Mouse (Mus musculus) neural tube, embryonic 10.5 days (tissue): ENCODE data around the gene Inka1.

Experiments
- DNase-seq: peaks from one replicate; pipeline ENCODE4 v3.0.0-alpha.2; 2017; ENCODE audit warnings: low spot score; ENCODE audit errors: extremely low spot score

The Inka1 gene

DNA sequence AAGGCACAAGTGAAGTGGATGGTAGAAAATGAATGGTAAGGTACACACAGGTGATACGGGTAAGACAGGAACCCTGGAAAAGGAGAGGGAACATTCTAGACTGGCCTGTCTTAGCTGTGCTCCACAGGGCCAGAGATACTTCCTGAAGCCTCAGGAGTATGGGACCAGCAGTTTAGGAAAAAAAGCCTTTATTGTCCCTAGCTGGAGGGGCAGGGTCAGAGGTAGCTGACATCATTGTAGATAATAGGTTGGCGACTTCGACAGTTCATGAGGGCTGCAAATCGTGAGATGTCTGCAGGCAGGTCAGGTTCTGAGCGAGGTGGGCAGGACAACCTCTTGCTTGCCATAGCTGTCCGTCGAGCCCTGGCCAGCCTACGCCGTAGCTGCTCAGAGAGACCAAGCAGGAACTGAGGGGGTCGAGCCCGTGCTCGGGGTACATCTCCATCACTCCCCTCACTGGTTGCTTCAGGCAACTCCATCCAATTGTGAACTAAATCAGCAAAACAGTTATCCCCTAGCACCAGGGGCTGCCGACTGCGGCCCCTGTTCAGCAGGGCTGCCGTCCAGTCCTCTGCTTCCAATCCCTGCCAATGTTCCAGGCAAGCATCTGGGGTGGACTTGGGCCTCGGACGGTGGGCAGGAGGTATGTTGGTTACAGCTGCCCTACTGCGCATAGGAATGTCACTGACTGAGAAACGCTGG is 1.5 kb downstream of the Inka1 start:
- DNase-seq, result no peak

GRCm38 (mm10) chr9:107983421-107983890 is 2.2 kb downstream of the Inka1 start:
- DNase-seq, result peak; percentile 70

- DNase-seq, result peak; percentile 72
These were observed 2.9 kb downstream of the Inka1 start, which contains the start of gene Gm20661 for GRCm38 (mm10) chr9:107982681-107983346. Gene Gm20661, plus strand, starts transcription at chr9:107983058.

DNA sequence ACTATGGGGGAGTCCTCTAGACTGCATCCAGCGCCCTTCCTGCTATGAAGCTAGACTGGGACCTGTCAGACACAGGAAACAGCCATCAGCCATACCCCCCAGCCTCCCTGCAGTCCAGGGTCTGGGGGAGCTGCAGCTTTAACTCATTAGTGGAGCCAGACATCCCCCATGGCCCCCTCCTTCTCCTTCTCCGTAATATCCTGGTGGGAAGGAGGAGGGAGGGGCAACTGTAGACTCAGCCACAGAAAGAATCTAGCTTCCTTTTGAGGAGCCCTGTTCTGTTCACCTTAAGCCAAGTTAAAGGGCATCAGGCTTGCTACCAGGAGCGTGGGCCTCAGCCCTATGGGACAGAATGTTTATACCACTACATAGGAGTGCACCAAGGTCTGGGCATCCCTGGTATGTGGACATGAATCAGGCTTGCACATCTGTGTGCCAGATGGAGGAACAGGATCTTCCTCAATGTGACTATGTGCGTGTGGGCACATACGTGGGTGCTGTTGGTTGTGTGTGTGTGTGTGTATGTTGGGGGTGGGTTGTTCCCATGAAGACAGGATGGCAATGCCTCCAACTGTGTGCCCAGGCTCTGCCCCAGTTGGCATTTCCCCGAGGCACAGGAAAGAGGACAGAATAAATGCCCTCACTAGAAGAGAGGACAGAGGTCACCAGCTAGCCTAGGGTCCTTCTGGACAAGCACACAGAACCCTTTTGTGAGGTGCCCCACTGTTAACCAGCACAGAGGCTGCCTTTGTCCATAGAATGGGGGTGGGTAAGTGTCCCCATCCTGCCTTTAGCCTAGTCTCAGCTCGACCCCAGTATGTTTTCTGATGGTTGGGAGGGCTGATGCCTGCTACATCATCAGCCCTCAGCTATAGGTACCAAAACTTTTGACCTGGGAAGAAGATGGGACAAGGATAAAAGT is 3.7 kb downstream of the Inka1 start:
- DNase-seq, result peak; percentile 73

DNA sequence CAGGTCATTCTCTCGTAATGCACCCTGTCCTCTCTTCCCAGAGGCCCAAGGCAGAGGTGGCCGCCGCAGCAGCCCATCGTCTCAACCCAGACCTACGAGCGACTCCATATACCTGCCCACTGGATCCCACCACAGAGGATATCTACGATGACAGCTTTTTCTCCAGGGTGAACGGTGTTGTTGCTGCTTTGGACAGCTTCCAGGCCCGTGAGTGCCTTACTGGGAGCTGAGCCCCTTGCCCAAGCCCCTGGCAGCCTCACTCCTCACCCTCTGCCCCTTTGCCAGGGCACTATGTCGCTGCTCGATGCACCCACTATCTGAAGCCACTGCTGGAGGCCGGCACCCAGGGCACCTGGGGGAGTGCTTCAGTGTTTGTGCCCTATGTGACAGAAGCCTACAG is 6.9 kb downstream of the Inka1 start:
- DNase-seq, result no peak

DNA sequence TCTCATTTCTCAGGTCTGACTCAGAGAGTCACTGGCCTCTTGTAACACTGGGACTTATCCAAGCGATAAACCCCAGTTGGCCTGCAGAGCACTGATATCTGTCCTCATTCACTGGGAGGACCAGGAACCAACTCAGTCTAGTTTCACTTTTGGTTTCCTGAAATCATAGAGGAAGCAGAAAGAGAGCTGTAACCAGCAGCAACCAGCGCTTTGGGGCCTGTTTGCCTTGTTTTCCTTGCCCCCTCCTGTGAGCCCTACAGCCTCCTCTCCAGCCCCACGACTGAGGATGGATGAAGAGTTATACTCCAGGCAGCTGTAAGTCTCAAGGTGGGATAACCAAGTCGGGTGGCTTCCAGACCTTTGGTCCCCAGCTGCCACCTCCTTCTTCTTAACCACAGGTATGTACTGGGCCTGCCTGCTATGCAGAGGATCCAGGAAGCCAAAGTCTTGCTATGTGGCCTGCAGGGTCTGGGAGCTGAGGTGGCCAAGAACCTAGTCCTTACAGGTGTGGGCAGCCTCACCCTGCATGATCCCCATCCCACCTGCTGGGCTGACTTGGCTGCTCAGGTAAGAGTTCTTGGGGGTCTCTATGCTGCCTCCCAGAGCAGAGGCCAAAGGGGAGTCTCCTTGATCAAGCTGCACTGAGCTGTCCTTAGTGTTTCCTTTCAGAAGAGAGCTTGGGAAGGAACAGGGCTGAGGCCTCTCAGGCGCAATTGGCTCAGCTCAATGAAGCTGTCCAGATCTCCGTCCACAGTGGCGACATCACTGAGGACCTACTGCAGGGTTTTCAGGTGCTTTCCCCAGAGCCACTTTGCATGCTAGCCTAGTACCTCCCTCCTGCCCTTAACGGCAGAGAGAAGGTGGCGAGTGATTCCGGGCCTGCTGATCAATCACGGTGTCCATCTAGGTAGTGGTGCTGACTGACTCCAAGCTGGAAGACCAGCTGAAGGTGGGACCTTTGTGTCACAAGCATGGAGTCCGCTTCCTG is 10.0 kb downstream of the Inka1 start, which contains the start of gene Uba7:
Gene Uba7 (plus strand): TSS at position 107 of the 988 bp plus-strand sequence.
- DNase-seq, result no peak

GRCm38 (mm10) chr9:107974491-107975171 is 11.0 kb downstream of the Inka1 start:
- DNase-seq, result no peak

GRCm38 (mm10) chr9:107971690-107972541 is 13.8 kb downstream of the Inka1 start:
- DNase-seq, result no peak

GRCm38 (mm10) chr9:107970311-107970710 is 15.4 kb downstream of the Inka1 start:
- DNase-seq, result no peak

DNA sequence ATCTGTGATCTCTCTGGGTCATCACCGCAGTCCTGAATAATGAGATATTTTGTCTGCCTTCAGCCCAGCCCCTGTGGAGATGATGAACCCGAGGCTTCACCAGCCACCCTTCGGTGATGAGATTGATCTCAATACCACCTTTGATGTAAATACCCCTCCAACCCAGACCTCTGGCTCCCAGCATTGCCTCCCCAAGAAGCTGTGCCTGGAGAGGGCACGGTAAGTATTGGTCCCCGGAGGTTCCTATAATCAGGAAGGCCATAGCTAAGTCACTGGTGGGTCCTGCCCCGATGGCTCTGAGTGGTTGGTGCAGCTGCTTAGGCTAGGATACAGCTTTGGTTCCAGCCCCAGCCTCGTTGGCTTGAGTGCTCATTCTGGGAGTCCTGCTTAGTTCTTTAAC is 17.1 kb downstream of the Inka1 start:
- DNase-seq, result no peak

- no peak for DNase-seq
These were observed 18.2 kb downstream of the Inka1 start for GRCm38 (mm10) chr9:107967437-107967836.

- no peak for DNase-seq
These were observed 19.0 kb downstream of the Inka1 start for GRCm38 (mm10) chr9:107966676-107967075.

GRCm38 (mm10) chr9:107964681-107965080 is 21.0 kb downstream of the Inka1 start:
- DNase-seq, result no peak

DNA sequence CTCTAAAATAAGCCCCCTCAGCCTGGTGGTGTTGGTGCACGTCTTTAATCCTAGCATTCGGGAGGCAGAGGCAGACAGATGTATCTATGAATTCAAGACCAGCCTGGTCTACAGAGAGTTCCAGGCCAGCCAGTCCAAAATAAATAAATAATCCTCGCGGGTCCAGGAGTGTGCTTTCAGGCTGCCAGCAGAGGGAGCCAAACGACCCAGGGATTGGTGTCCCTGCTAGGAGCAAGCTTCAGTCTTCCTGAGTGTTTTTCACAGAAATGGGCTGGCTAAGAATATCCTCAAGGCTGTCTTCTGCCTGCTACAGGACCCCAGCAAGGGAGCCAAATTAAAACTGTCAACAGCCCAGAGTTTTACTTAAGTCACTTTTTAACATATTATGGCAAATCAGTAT is 22.0 kb downstream of the Inka1 start:
- peak; percentile 87 for DNase-seq

DNA sequence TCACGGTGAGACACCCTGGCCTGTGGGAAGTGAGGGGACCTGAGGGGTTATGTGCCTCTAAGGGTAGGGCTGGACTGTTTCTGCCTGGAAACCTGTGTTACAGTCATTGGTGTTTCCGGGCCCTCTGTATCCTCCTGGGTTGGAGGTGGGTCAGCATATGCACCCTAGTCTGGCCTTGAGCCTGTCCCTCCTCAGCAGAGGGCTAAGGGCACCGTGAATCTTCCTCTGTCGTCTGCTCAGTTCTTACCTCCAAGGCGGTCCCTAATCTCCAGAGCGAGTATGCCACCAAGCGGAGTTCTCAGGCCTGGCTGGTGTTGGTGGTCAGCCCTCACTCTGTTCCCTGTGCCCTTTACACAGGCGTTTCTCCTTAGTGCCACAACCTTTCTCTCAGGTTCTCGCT is 22.8 kb downstream of the Inka1 start:
- no peak for DNase-seq

- DNase-seq, result no peak
These were observed 23.8 kb downstream of the Inka1 start for GRCm38 (mm10) chr9:107961881-107962280.

GRCm38 (mm10) chr9:107961351-107961762 is 24.3 kb downstream of the Inka1 start:
- DNase-seq, result no peak

DNA sequence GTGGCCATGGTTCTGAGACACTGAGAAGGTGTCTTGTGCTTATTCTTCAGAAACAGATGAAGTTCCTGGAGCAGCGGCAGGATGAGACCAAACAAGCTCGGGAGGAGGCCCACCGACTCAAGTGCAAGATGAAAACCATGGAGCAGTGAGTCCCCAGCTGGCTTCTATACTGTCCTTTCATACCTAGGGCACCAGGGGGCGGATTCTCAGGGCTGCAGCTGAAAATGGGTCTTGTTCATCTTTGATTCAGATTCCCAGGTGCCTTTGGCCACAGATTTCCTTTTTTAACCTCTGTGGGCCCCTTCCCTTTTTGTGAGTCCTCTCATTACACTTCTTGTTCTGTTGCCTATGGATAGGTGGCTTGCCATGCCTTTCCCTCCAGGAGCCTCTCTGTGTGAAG is 24.8 kb downstream of the Inka1 start:
- no peak for DNase-seq

- no peak for DNase-seq
These were observed 25.8 kb downstream of the Inka1 start for GRCm38 (mm10) chr9:107959896-107960295.
